In the genomic region with DNA sequence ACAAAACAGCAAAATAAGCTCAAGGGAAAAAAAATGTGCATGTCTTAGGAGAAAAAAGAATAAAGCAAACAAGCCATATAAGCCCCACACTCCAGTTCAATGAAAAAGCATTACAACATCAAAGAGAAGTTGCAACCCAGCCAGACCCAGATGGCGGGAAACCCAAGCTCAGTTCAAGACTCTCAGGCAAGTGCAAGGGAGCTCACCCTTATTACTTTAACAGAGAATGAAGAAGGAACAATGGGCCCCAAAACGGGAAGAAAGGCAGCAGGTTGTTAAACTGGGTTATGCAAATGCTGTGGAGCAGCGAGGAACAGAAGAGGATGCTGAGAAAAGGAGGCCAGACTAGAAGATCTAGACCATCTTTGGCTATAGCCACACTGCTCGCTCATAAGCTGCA, we compare ENCODE assay signal across 11 mouse cellular contexts. TPM values are rescaled to one million over a fixed set of nuclear protein-coding genes. Genes with fewer than 3 reads are reported as not detected.
A peak's percentile ranks its signal among the peaks of the same experiment; 100 is the strongest.
DNase-seq lines count a peak whose midpoint lies in the region; ATAC-seq and TF ChIP-seq lines count a peak whose summit lies in the region.
"Had no signal": no experiment of that assay in that cellular context is flagged by ENCODE, and none has a peak within 500 bp of the region (broad histone marks: within the 10 kb centered on the region; RNA-seq: fewer than 3 reads in every experiment).

No protein-coding gene starts in this region.

- ATAC-seq in neutrophil, adult 5-6 weeks (ENCODE audit: extremely low read depth, insufficient number of reproducible peaks, low FRiP score, poor library complexity, severe bottlenecking) = peak; percentile 72
- ATAC-seq: CD4-positive, CD25-positive, alpha-beta regulatory T cell, adult 4 months; midbrain, embryonic 16.5 days had no signal

- TF ChIP-seq CTCF in left cerebral cortex, adult 2 months (IDR thresholded peaks at IDR 0.05) = no peak

- intact Hi-C loops in left cerebral cortex, adult 2 months (cut with DNase I) = no loop called here

- peak; percentile 41 for DNase-seq in gastrocnemius, adult 18-20 months (ENCODE audit: low spot score)
- no peak for DNase-seq in gastrocnemius, postnatal 4 days (ENCODE audit: low spot score in 2 of 2)
- no peak for DNase-seq in left cerebral cortex, adult 2 months (ENCODE audit: extremely low spot score in 1 of 2, low spot score in 2 of 2)
- no peak for DNase-seq in left cerebral cortex, adult 9 months (ENCODE audit: low spot score in 2 of 2)
- peak; percentile 5 for DNase-seq in R1 (ENCODE audit: low read depth, low spot score)
- DNase-seq in right cerebral cortex, postnatal 14 days = no peak
- DNase-seq in kidney, adult 9 months = no peak
- DNase-seq: thymus, postnatal 25 days had no signal

- H3K27ac ChIP-seq in left cerebral cortex, adult 2 months = 0 out of 2 replicates have a peak overlapping the region, but pooled peaks have one; percentile 11

- H3K4me3 ChIP-seq in left cerebral cortex, adult 2 months = no peak overlapping the region

RNA-seq across cellular contexts. Expression of a gene that starts 21.0 kb away (rescaled TPM):
- 1 to 10 TPM; 5.3 to 9.5 TPM for total RNA-seq in gastrocnemius, adult 18-20 months (2021)
- 1 to 10 TPM; 3.7 to 3.9 TPM for total RNA-seq in gastrocnemius, postnatal 4 days (2021)
- total RNA-seq in left cerebral cortex, adult 2 months (2021) = 10 to 100 TPM; 17.4 to 18.1 TPM
- 12.5 and 13.6 TPM in 2 replicates for total RNA-seq in neutrophil, adult 5-6 weeks (2017)

RNA-seq across cellular contexts. Expression of a gene that starts 30.2 kb away (rescaled TPM):
- total RNA-seq in gastrocnemius, adult 18-20 months (2021) = 10 to 100 TPM; 10.7 to 19.6 TPM
- total RNA-seq in gastrocnemius, postnatal 4 days (2021) = 10 to 100 TPM; 45.2 to 61.4 TPM
- total RNA-seq in left cerebral cortex, adult 2 months (2021) = 1 to 10 TPM; 6.0 to 7.3 TPM
- total RNA-seq in neutrophil, adult 5-6 weeks (2017) = 169 and 190 TPM in 2 replicates

RNA-seq across cellular contexts. Expression of a gene that starts 35.4 kb away (rescaled TPM):
- 1 to 10 TPM; 2.4 to 3.2 TPM for total RNA-seq in gastrocnemius, adult 18-20 months (2021)
- 1 to 10 TPM; 2.0 to 4.5 TPM for total RNA-seq in gastrocnemius, postnatal 4 days (2021)
- total RNA-seq in left cerebral cortex, adult 2 months (2021) = 1 to 10 TPM in 1 of 2 experiments, under 1 TPM in 1; 0.97 to 1.1 TPM
- total RNA-seq in neutrophil, adult 5-6 weeks (2017) = 25.7 and 29.8 TPM in 2 replicates

RNA-seq across cellular contexts. Expression of a gene that starts 41.4 kb away (rescaled TPM):
- 1 to 10 TPM in 1 of 2 experiments, under 1 TPM in 1; 0.55 to 1.9 TPM for total RNA-seq in gastrocnemius, adult 18-20 months (2021)
- 10 to 100 TPM; 77.1 to 86.9 TPM for total RNA-seq in gastrocnemius, postnatal 4 days (2021)
- 1 to 10 TPM; 1.2 to 1.8 TPM for total RNA-seq in left cerebral cortex, adult 2 months (2021)
- 473 and 476 TPM in 2 replicates for total RNA-seq in neutrophil, adult 5-6 weeks (2017)

Comparison
In these comparisons a context has a peak if more than half of its experiments do, and no peak if none do; other contexts are left out.
1. DNase-seq: peak in gastrocnemius, adult 18-20 months (single experiment) and R1 (single experiment); none in gastrocnemius, postnatal 4 days (0 of 2), left cerebral cortex, adult 2 months (0 of 2), left cerebral cortex, adult 9 months (0 of 2), right cerebral cortex, postnatal 14 days (single experiment) and kidney, adult 9 months (single experiment).